Mouse (Mus musculus) small intestine, adult 2 months (tissue): ENCODE measurements around the gene Trim27. TPM values are rescaled to one million over a fixed set of nuclear protein-coding genes. Genes with fewer than 3 reads are reported as not detected.

Experiments
- H3K27ac ChIP-seq: fragments of 200-500 bp; 2 replicates; pipeline ENCODE4 v1.5.1; 2012; ENCODE audit warnings: low read depth, low read length, control low read depth, inconsistent platforms; ENCODE audit not compliant: insufficient read depth
- H3K27me3 ChIP-seq: fragments of 200-500 bp; 2 replicates; pipeline ENCODE4 v1.6.1; 2012; ENCODE audit warnings: mild to moderate bottlenecking, moderate library complexity, low read length, inconsistent platforms; ENCODE audit not compliant: control insufficient read depth, insufficient read depth
- H3K36me3 ChIP-seq: fragments of 200-500 bp; 2 replicates; pipeline ENCODE4 v1.6.1; 2012; ENCODE audit warnings: mild to moderate bottlenecking, low read length, control low read depth, inconsistent platforms; ENCODE audit not compliant: control insufficient read depth, insufficient read depth
- H3K4me1 ChIP-seq: fragments of 200-500 bp; 2 replicates; pipeline ENCODE4 v1.6.1; 2012; ENCODE audit warnings: low read length, inconsistent platforms, mixed read lengths; ENCODE audit not compliant: control insufficient read depth, insufficient read depth, insufficient read length
- H3K4me3 ChIP-seq: fragments of 200-500 bp; 2 replicates; pipeline ENCODE4 v1.5.1; 2012; ENCODE audit warnings: low read depth, mild to moderate bottlenecking, control low read depth, inconsistent platforms, low read length, moderate library complexity
- CTCF ChIP-seq: fragments of 200-500 bp; IDR thresholded peaks from 2 replicates; pipeline ENCODE4 v1.5.1; 2012; ENCODE audit warnings: low read depth, mild to moderate bottlenecking, control low read depth, inconsistent platforms, low read length, moderate library complexity, mixed read lengths; ENCODE audit not compliant: insufficient replicate concordance, insufficient read length; ENCODE audit errors: extremely low read depth
- POLR2A ChIP-seq: fragments of 200-500 bp; IDR thresholded peaks from 2 replicates; pipeline ENCODE4 v1.6.1; 2012; ENCODE audit warnings: low read depth, mild to moderate bottlenecking, control low read depth, inconsistent platforms, low read length, moderate library complexity
- WGBS: fragments of 180-500 bp; shearing (Covaris S2); methylation state at CpG from one replicate; pipeline ENCODE4 v1.1.7; 2018; 5-methylcytosine and 5-hydroxymethylcytosine counted together
- polyA plus RNA-seq: library from polyadenylated mRNA; depleted of rRNA; stranded (reverse); fragments of >200 nt; gene quantifications from 2 replicates; pipeline ENCODE4 v1.2.3, GENCODE M21; 2012

The Trim27 gene
- polyA plus RNA-seq, 1 experiment = 46.4 TPM

- H3K4me1 ChIP-seq = no peaks in the 10 kb centered on the region; the same call in 1 of the 2 replicates
- WGBS = under 1% methylated on average over 16 of the region's 16 CpGs
- peak overlapping the region; percentile 90 for H3K4me3 ChIP-seq
- H3K27me3 ChIP-seq = no peaks in the 10 kb centered on the region
- TF ChIP-seq POLR2A (no peak), CTCF (no peak)
- H3K27ac ChIP-seq = no peak overlapping the region
- no peaks in the 10 kb centered on the region for H3K36me3 ChIP-seq
Measured at GRCm38 (mm10) chr13:21160041-21160511, 19.2 kb upstream of the Trim27 start.

GRCm38 (mm10) chr13:21160657-21161590 is 18.3 kb upstream of the Trim27 start:
- Histone ChIP-seq H3K4me3 (peak overlapping the region; percentile 16; the same call in 1 of the 2 replicates), H3K27ac (no peak overlapping the region)
- no peak for TF ChIP-seq POLR2A
- no peak for TF ChIP-seq CTCF

GRCm38 (mm10) chr13:21161591-21161990 is 17.7 kb upstream of the Trim27 start:
- Histone ChIP-seq H3K36me3 (no peaks in the 10 kb centered on the region), H3K27me3 (no peaks in the 10 kb centered on the region), H3K27ac (no peak overlapping the region), H3K4me3 (no peak overlapping the region), H3K4me1 (no peaks in the 10 kb centered on the region; the same call in 1 of the 2 replicates)
- TF ChIP-seq CTCF = no peak
- no peak for TF ChIP-seq POLR2A
- 34% methylated on average over 2 of the region's 2 CpGs for WGBS

More at GRCm38 (mm10) chr13:21160657-21161590, 18.3 kb upstream of the Trim27 start:
- Histone ChIP-seq H3K4me1 (no peaks in the 10 kb centered on the region; the same call in 1 of the 2 replicates), H3K27me3 (no peaks in the 10 kb centered on the region), H3K36me3 (no peaks in the 10 kb centered on the region)
- under 1% methylated on average over 32 of the region's 32 CpGs for WGBS

- no peak overlapping the region for H3K4me3 ChIP-seq
- H3K4me1 ChIP-seq = no peaks in the 10 kb centered on the region; the same call in 1 of the 2 replicates
- no peaks in the 10 kb centered on the region for H3K27me3 ChIP-seq
- no peak overlapping the region for H3K27ac ChIP-seq
- WGBS = 53% methylated on average over 5 of the region's 5 CpGs
- no peaks in the 10 kb centered on the region for H3K36me3 ChIP-seq
- TF ChIP-seq POLR2A (no peak), CTCF (no peak)
Measured at GRCm38 (mm10) chr13:21162591-21162990, 16.7 kb upstream of the Trim27 start.

- H3K36me3 ChIP-seq = no peaks in the 10 kb centered on the region
- TF ChIP-seq POLR2A (no peak), CTCF (no peak)
- WGBS = 4% methylated on average over 27 of the region's 27 CpGs
- H3K4me3 ChIP-seq = peak overlapping the region; percentile 16; the same call in 1 of the 2 replicates
- H3K4me1 ChIP-seq = peaks cover 2% of the 10 kb centered on the region
- no peaks in the 10 kb centered on the region for H3K27me3 ChIP-seq
- no peak overlapping the region for H3K27ac ChIP-seq
Measured at GRCm38 (mm10) chr13:21166936-21167909, 12.0 kb upstream of the Trim27 start.

GRCm38 (mm10) chr13:21167910-21168300 is 11.3 kb upstream of the Trim27 start:
- Histone ChIP-seq H3K4me1 (peaks cover 2% of the 10 kb centered on the region), H3K4me3 (no peak overlapping the region; the same call in 1 of the 2 replicates), H3K27ac (no peak overlapping the region), H3K27me3 (no peaks in the 10 kb centered on the region), H3K36me3 (no peaks in the 10 kb centered on the region)
- 0% methylated on average over 8 of the region's 8 CpGs for WGBS
- TF ChIP-seq CTCF = no peak
- TF ChIP-seq POLR2A = no peak
